Mouse (Mus musculus): ENCODE measurements around the gene B9d2. TPM values are rescaled to one million over a fixed set of nuclear protein-coding genes. Genes with fewer than 3 reads are reported as not detected.

Gene B9d2
- polyA plus RNA-seq, 1 experiment from 2014 or later = 33.9 TPM

- WGBS = 33% methylated on average over 6 of the region's 6 CpGs
- Histone ChIP-seq H3K9ac (replicated peaks) (no peak overlapping the region), H3K27ac (replicated peaks) (no peak overlapping the region), H3K4me2 (replicated peaks) (no peak overlapping the region), H3K9me3 (no peaks in the 10 kb centered on the region), H3K27me3 (peaks cover 59% of the 10 kb centered on the region), H3K36me3 (no peaks in the 10 kb centered on the region), H3K4me3 (no peak overlapping the region), H3K4me1 (peaks cover 10% of the 10 kb centered on the region; the same call in 1 of the 2 replicates)
- no peak for ATAC-seq (ENCODE audit: low FRiP score, low read depth)
Measured at GRCm38 (mm10) chr7:25675405-25675804, 5.2 kb upstream of the B9d2 start.

GRCm38 (mm10) chr7:25676085-25676781 lies 4.3 kb upstream of the B9d2 start:
- H3K36me3 ChIP-seq = no peaks in the 10 kb centered on the region
- no peak for ATAC-seq (ENCODE audit: low FRiP score, low read depth)
- H3K27me3 ChIP-seq = peaks cover 59% of the 10 kb centered on the region
- H3K27ac ChIP-seq (replicated peaks) = peak overlapping the region; percentile 25; the same call in 1 of the 2 replicates
- no peak overlapping the region for H3K9ac ChIP-seq (replicated peaks)
- H3K4me1 ChIP-seq = peaks cover 12% of the 10 kb centered on the region
- no peak overlapping the region for H3K4me2 ChIP-seq (replicated peaks)
- H3K9me3 ChIP-seq = no peaks in the 10 kb centered on the region
- WGBS = 79% methylated on average over 15 of the region's 15 CpGs
- no peak overlapping the region for H3K4me3 ChIP-seq

GRCm38 (mm10) chr7:25677013-25677412 lies 3.6 kb upstream of the B9d2 start:
- peaks cover 20% of the 10 kb centered on the region for H3K4me1 ChIP-seq
- H3K4me2 ChIP-seq (replicated peaks) = no peak overlapping the region
- H3K27me3 ChIP-seq = peaks cover 61% of the 10 kb centered on the region
- H3K36me3 ChIP-seq = no peaks in the 10 kb centered on the region
- no peak overlapping the region for H3K4me3 ChIP-seq
- ATAC-seq (ENCODE audit: low FRiP score, low read depth) = no peak
- 92% methylated on average over 7 of the region's 7 CpGs for WGBS
- H3K9me3 ChIP-seq = no peaks in the 10 kb centered on the region
- H3K27ac ChIP-seq (replicated peaks) = peak overlapping the region; percentile 25; the same call in 1 of the 2 replicates
- H3K9ac ChIP-seq (replicated peaks) = no peak overlapping the region

GRCm38 (mm10) chr7:25679971-25680370 lies 609 bp upstream of the B9d2 start:
- H3K9me3 ChIP-seq = no peaks in the 10 kb centered on the region
- no peak for ATAC-seq (ENCODE audit: low FRiP score, low read depth)
- peak overlapping the region; percentile 49 for H3K4me3 ChIP-seq
- peaks cover 43% of the 10 kb centered on the region for H3K27me3 ChIP-seq
- peak overlapping the region; percentile 88 for H3K27ac ChIP-seq (replicated peaks)
- peak overlapping the region; percentile 64 for H3K4me2 ChIP-seq (replicated peaks)
- 0 out of 2 replicates have a peak, but pooled peaks cover 4% of the 10 kb centered on the region for H3K36me3 ChIP-seq
- H3K9ac ChIP-seq (replicated peaks) = peak overlapping the region; percentile 25; the same call in 1 of the 2 replicates
- 17% methylated on average over 6 of the region's 6 CpGs for WGBS
- H3K4me1 ChIP-seq = peaks cover 15% of the 10 kb centered on the region

GRCm38 (mm10) chr7:25681341-25682231 lies 1.0 kb downstream of the B9d2 start:
- Histone ChIP-seq H3K4me3 (peak overlapping the region; percentile 49), H3K27me3 (peaks cover 44% of the 10 kb centered on the region), H3K4me2 (replicated peaks) (peak overlapping the region; percentile 64), H3K9ac (replicated peaks) (no peak overlapping the region), H3K9me3 (no peaks in the 10 kb centered on the region), H3K27ac (replicated peaks) (peak overlapping the region; percentile 88; the same call in 1 of the 2 replicates), H3K36me3 (0 out of 2 replicates have a peak, but pooled peaks cover 6% of the 10 kb centered on the region), H3K4me1 (peaks cover 18% of the 10 kb centered on the region)
- no peak for ATAC-seq (ENCODE audit: low FRiP score, low read depth)
- WGBS = 66% methylated on average over 15 of the region's 15 CpGs

GRCm38 (mm10) chr7:25683474-25684180 lies 3.0 kb downstream of the B9d2 start:
- Histone ChIP-seq H3K4me1 (peaks cover 38% of the 10 kb centered on the region), H3K4me3 (no peak overlapping the region), H3K4me2 (replicated peaks) (no peak overlapping the region), H3K9ac (replicated peaks) (no peak overlapping the region), H3K9me3 (no peaks in the 10 kb centered on the region), H3K36me3 (0 out of 2 replicates have a peak, but pooled peaks cover 6% of the 10 kb centered on the region), H3K27ac (replicated peaks) (no peak overlapping the region), H3K27me3 (peaks cover 54% of the 10 kb centered on the region)
- WGBS = 80% methylated on average over 7 of the region's 7 CpGs
- ATAC-seq (ENCODE audit: low FRiP score, low read depth) = no peak

- no peak overlapping the region for H3K4me2 ChIP-seq (replicated peaks)
- peaks cover 49% of the 10 kb centered on the region for H3K4me1 ChIP-seq
- WGBS = 89% methylated on average over 6 of the region's 6 CpGs
- H3K9ac ChIP-seq (replicated peaks) = no peak overlapping the region
- no peaks in the 10 kb centered on the region for H3K9me3 ChIP-seq
- H3K27me3 ChIP-seq = peaks cover 54% of the 10 kb centered on the region
- ATAC-seq (ENCODE audit: low FRiP score, low read depth) = no peak
- H3K4me3 ChIP-seq = no peak overlapping the region
- H3K36me3 ChIP-seq = 0 out of 2 replicates have a peak, but pooled peaks cover 6% of the 10 kb centered on the region
- no peak overlapping the region for H3K27ac ChIP-seq (replicated peaks)
Measured at GRCm38 (mm10) chr7:25684659-25685058, 4.1 kb downstream of the B9d2 start.

- Histone ChIP-seq H3K4me2 (replicated peaks) (peak overlapping the region; percentile 72; the same call in 1 of the 2 replicates), H3K36me3 (0 out of 2 replicates have a peak, but pooled peaks cover 6% of the 10 kb centered on the region), H3K9me3 (no peaks in the 10 kb centered on the region), H3K9ac (replicated peaks) (no peak overlapping the region), H3K27ac (replicated peaks) (no peak overlapping the region), H3K4me3 (peak overlapping the region; percentile 50; the same call in 1 of the 2 replicates), H3K27me3 (peaks cover 64% of the 10 kb centered on the region), H3K4me1 (peaks cover 45% of the 10 kb centered on the region)
- no peak for ATAC-seq (ENCODE audit: low FRiP score, low read depth)
- whole genome bisulfite sequencing = 72% methylated on average over 21 of the region's 21 CpGs
Measured at GRCm38 (mm10) chr7:25685926-25686470, 5.4 kb downstream of the B9d2 start.

GRCm38 (mm10) chr7:25686680-25687531 lies 6.3 kb downstream of the B9d2 start, which contains the start of gene Tgfb1:
Gene Tgfb1 (plus strand): TSS chr7:25687002.
- Histone ChIP-seq H3K27me3 (peaks cover 71% of the 10 kb centered on the region), H3K4me2 (replicated peaks) (peak within 1 kb of the TSS; percentile 72), H3K4me1 (peaks cover 36% of the 10 kb centered on the region), H3K9ac (replicated peaks) (peak within 1 kb of the TSS; percentile 50), H3K27ac (replicated peaks) (no peak within 1 kb of the TSS), H3K4me3 (peak within 1 kb of the TSS; percentile 50), H3K9me3 (no peaks in the 10 kb centered on the region), H3K36me3 (0 out of 2 replicates have a peak, but pooled peaks cover 6% of the 10 kb centered on the region)
- peak; percentile 50 for ATAC-seq (ENCODE audit: low FRiP score, low read depth)
- WGBS = 1% methylated on average over 63 of the region's 69 CpGs

- peaks cover 77% of the 10 kb centered on the region for H3K27me3 ChIP-seq
- H3K4me2 ChIP-seq (replicated peaks) = peak overlapping the region; percentile 72
- H3K27ac ChIP-seq (replicated peaks) = no peak overlapping the region
- peaks cover 35% of the 10 kb centered on the region for H3K4me1 ChIP-seq
- H3K36me3 ChIP-seq = 0 out of 2 replicates have a peak, but pooled peaks cover 6% of the 10 kb centered on the region
- no peak overlapping the region; the same call in 1 of the 2 replicates for H3K9ac ChIP-seq (replicated peaks)
- no peak for ATAC-seq (ENCODE audit: low FRiP score, low read depth)
- peak overlapping the region; percentile 50 for H3K4me3 ChIP-seq
- no peaks in the 10 kb centered on the region for H3K9me3 ChIP-seq
- WGBS = 1% methylated on average over 47 of the region's 47 CpGs
Measured at GRCm38 (mm10) chr7:25687811-25688401, 7.3 kb downstream of the B9d2 start.
